Mouse (Mus musculus) E14TG2a.4 (cell line): ENCODE measurements at regions not wholly inside any gene's neighbourhood (a gene's known extent, or its start where the extent isn't known, plus 50 kb on each side); places are given as distances from the start of the nearest gene placed in this dataset.

Experiments used
- CTCF ChIP-seq: conservative IDR thresholded peaks from 2 replicates; pipeline ENCODE4 v1.5.1; 2014; ENCODE audit warnings: low read length
- NANOG ChIP-seq: IDR thresholded peaks from 2 replicates; pipeline ENCODE4 v1.6.1; 2014; ENCODE audit warnings: borderline replicate concordance, low read length, mixed read lengths

- TF ChIP-seq CTCF (no peak), NANOG (no peak)
Observed at GRCm38 (mm10) chr5:111901197-111901596, 167.5 kb downstream of the Gm26897 start.
